Mouse (Mus musculus) midbrain, postnatal 0 days (tissue): ENCODE measurements at regions not wholly inside any gene's neighbourhood (a gene's known extent, or its start where the extent isn't known, plus 50 kb on each side); places are given as distances from the start of the nearest gene placed in this dataset.

Experiments
- ATAC-seq: fragments of 200-750 bp; cut with Nextera tagmentation; 2 replicates; pipeline ENCODE4 v1.8.0; 2017; ENCODE audit warnings: moderate number of reproducible peaks, mild to moderate bottlenecking, moderate TSS enrichment, moderate library complexity; ENCODE audit not compliant: low FRiP score
- DNase-seq: peaks from one replicate; pipeline ENCODE4 v3.0.0-alpha.2; 2015; ENCODE audit warnings: low spot score
- H3K27ac ChIP-seq: fragments of 300-500 bp; sonication (generic); 2 replicates; pipeline ENCODE4 v1.5.1; 2014; ENCODE audit warnings: low read depth, mild to moderate bottlenecking, low read length, mixed read lengths
- H3K27me3 ChIP-seq: fragments of 300-500 bp; sonication (generic); 2 replicates; pipeline ENCODE4 v1.6.1; 2014; ENCODE audit warnings: low read length, control low read depth, mixed read lengths; ENCODE audit not compliant: insufficient read depth
- H3K36me3 ChIP-seq: fragments of 300-500 bp; sonication (generic); 2 replicates; pipeline ENCODE4 v1.6.1; 2014; ENCODE audit warnings: low read length, control low read depth, mixed read lengths; ENCODE audit not compliant: insufficient read depth
- H3K4me1 ChIP-seq: fragments of 300-500 bp; sonication (generic); 2 replicates; pipeline ENCODE4 v1.6.1; 2014; ENCODE audit warnings: mild to moderate bottlenecking, control low read depth, antibody characterized with exemption, low read length, mixed read lengths; ENCODE audit not compliant: insufficient read depth
- H3K4me2 ChIP-seq: fragments of 300-500 bp; sonication (generic); 2 replicates; pipeline ENCODE4 v1.6.1; 2014; ENCODE audit warnings: low read depth, mild to moderate bottlenecking, low read length, mixed read lengths; ENCODE audit not compliant: poor library complexity, severe bottlenecking
- H3K4me3 ChIP-seq: fragments of 300-500 bp; sonication (generic); 2 replicates; pipeline ENCODE4 v1.5.1; 2014; ENCODE audit warnings: low read depth, mild to moderate bottlenecking, low read length, moderate library complexity
- H3K9ac ChIP-seq: fragments of 300-500 bp; sonication (generic); replicated peaks from 2 replicates; pipeline ENCODE4 v1.6.1; 2014; ENCODE audit warnings: mild to moderate bottlenecking, low read length, moderate library complexity, mixed read lengths; ENCODE audit not compliant: poor library complexity, severe bottlenecking
- H3K9me3 ChIP-seq: fragments of 300-500 bp; sonication (generic); 2 replicates; pipeline ENCODE4 v1.6.1; 2016; ENCODE audit warnings: low read length, control low read depth
- CTCF ChIP-seq: IDR thresholded peaks from 2 replicates; pipeline ENCODE4 v1.5.1; 2016; ENCODE audit warnings: antibody characterized with exemption, mild to moderate bottlenecking
- WGBS: fragments of 180-500 bp; shearing (Covaris S2); extraction: QIAGEN DNeasy Blood & Tissue Kit; methylation state at CpG from one replicate; pipeline ENCODE4 v1.1.7; 2014; 5-methylcytosine and 5-hydroxymethylcytosine counted together

DNA sequence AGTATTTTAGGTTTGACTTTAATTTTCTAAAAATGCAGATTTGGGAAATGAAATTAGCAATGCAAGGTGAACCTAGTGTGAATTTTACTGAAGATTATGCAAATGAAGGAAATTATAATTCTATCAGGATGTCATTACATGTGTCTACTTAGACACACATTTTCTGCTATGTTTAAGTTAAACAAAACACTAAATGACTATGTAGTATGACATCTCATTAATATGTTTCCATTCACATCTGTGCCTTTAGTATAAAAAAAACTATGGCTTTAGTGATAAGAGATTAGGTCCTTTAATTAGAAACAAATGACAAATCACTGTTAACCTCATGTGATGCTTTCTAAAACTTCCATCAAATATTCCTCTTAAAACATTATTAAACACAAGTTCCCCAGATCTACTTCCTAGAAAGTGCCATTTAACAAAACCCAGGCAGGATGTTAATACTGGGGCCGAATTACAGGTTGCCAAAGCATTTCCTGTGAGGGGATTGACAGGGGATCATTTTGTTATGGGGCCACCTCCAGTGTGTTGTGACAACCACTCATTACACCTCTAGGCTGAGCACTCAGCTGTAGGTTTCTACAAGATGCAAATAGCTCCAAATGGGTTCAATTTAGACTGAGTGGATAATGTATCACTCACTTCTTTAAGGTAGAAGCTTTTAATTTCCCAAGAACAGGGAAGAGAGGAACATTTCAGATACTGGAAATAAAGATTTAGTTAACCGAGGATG is 1629.7 kb upstream of the Acvr2a start:
- Histone ChIP-seq H3K27me3 (no peaks in the 10 kb centered on the region), H3K4me1 (no peaks in the 10 kb centered on the region), H3K36me3 (no peaks in the 10 kb centered on the region), H3K4me3 (no peak overlapping the region), H3K27ac (no peak overlapping the region), H3K4me2 (no peak overlapping the region), H3K9me3 (no peaks in the 10 kb centered on the region), H3K9ac (no peak overlapping the region)
- no peak for TF ChIP-seq CTCF
- DNase-seq (no peak), ATAC-seq (no peak)
- WGBS, result 92% methylated on average over 2 of the region's 2 CpGs
